Mouse (Mus musculus) B cell, adult 2 months (primary cell): ENCODE data around the gene Rbm19.

Source experiments
- DNase-seq, 2 experiments: peaks; one replicate each; pipeline ENCODE4 v3.0.0; 2022

Gene Rbm19

DNA sequence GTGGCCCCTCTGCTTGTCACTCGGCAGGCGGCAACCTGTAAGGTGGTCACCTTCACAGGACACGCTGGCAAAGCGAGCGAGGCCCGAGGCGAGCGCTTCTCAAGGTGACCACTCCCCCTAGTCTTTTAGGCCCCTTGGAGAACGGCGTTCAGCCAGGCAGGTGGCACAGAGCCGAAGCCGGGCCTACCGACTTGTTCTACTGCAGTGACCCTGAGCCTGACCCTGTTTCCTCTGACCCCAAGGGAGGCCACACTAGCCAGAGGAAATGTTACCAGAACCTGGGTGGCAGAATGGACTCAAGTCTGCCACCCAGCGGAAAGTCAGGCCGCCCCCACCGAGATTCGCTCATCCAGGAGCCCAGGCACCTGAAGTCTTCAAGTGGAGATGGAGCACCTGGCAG is 94.9 kb downstream of the Rbm19 start:
- peak; percentile 20 to 25 for DNase-seq

DNA sequence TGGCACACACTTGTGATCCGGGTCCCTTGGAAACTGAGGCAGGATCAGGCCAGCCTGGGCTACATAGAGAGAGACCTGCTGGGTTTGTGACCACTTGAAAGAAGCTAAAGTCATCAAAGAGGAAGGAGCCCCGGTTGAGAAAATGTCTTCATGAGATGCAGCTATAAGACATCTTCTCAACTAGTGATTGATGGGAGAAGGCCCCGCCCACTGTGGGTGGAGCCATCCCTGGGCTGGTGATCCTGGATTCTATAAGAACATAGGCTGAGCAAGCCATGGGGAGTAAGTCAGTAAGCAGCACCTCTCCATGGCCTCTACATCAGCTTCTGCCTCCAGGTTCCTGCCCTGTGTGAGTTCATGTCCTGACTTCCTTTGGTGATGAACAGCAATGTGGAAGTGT is 98.2 kb downstream of the Rbm19 start:
- no peak for DNase-seq

DNA sequence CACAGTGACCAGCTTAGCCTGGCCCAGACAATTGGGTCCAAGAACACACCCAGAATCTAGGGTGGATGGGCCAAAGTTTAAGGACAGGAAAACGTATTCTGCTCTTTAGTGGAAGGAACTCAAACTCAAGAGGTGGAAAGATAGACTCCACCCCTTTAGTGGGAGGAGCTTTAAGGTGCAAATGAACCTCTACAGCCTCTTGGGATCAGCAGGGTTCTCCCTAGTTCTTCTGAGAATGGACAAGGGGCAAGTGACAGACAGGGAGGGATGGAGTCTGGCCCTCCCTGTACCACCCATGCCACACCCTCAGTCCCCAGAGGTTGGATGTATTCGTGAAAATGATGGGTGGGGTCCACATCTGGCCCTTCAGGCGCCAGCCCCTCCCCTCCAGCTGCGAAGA is 105.0 kb downstream of the Rbm19 start:
- DNase-seq, result no peak

DNA sequence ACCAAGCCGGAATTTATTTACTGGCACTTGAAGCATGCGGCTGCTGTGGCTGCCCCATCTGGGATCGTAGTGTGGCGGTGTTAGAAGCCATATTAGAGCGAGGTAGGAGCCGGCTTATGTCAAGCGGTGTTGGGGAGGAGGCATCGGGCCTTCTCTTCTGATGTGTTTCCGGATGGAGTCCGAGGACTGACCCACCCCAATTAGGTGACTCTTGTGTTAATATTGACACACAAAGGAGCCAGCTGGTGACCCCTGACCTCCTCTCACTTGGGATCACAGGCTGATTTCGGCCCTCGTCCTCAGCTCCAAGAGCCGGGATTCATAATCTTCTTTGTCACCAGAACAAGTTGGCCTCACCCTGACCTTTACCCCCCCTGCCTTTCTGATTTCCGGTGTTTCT is 109.1 kb downstream of the Rbm19 start:
- DNase-seq, result no peak

DNA sequence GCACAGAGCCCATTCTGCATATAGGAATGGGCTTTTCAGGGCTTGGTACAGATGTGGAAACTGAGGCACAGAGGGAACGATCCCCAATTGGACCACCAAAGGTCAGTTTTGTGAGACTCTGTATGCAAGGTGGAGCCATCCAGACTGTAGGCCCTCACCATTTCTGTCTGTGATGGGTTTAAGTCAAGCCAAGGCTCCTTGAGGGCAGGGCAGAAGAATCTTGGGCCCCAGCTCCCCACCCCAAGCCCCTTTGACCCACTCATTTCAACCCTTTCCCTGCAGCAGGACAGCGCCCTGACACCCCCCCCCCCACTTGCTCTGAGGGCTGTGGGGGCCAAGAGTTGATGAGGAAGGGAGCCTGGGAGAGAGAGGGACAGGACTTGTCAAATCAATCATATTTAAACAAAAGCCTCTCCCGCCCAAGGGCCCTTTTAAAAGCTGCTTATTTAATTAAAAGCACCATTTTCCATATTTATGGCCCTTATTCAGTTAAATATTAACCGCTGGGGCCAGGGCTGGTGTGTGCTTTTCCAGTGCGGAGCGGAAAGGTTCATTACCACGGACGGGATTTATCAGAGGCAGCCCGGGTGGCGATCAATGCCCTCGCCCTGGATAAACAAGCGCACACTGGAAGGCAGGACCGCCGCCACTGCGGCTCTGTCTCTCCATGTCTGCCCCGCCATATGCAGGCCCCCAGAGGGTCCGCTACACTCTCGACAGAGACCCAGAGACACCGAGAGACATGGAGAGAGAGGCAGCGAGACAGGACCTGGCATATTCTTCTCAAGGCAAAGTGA is 112.5 kb downstream of the Rbm19 start:
- no peak for DNase-seq

DNA sequence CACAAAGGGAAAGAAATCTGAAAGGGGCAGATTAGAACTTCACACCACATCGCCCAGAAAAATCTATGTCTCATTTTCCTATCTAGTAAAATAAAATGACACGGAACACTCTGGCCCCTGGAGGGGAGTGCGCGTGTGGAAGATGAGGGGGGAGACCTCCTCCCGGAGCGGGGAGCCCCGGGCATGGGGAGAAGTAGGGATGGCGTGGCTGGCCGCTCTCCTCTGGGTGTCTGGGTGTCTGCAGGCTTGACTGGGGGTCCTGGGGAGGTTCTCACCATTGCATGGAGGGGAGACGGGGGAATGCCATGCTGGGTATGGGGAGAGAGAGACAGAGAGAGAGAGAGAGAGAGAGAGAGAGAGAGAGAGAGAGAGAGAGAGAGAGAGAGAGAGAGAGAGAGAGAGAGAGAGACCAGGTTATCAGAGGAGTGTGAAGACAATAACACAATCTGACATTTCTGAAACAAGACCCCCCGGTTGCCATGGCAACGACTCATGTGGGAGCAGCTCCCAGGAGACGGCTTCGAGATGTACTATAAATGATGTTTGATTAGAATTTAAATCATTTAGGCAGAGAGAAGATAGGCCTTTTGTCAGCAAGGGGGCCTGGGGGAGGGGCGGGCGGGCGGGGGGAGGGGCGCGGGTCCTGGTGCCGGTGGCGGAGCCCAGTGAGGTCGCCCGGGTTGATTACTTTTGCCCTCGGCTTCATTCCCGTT is 115.3 kb downstream of the Rbm19 start:
- DNase-seq, result no peak

DNA sequence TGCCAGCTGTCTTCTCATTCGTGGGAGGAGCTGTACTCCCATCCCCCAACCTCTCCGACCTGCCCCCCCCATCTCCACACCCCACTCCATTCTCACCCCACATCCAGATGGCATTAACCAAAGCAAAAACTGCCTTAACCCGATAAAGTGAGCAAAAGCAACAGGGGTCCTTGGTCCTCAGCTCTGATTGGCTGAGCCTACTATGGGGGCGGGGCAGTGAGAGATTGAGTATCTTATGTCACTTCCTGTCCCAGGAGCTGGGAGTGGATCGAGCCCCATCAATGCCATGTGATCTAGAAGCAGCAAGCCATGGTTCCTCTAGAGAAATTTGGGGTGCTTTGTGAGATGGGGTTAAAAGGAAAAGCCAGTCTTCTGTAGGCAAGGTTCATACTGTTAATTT is 118.9 kb downstream of the Rbm19 start:
- DNase-seq, result no peak

DNA sequence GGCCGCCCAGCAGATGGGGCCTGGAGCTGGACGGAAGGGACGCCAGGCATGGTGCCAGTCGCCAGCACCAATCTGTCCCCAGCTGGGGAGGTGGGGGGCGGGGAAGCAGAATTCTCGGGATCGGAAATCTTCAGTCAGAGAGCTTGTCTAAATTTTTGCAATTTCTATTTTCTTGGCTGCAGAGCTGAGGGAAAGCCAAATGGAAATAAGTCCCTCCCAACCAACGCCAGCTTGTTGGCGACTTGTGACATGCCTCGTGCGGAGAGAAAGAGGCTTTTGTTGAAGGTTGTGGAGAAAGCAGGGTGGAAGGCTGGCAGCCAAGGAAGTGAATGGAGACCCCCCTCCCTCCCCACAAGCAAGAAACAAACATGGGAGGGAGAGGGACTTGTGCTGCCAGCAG is 119.3 kb downstream of the Rbm19 start:
- no peak for DNase-seq

DNA sequence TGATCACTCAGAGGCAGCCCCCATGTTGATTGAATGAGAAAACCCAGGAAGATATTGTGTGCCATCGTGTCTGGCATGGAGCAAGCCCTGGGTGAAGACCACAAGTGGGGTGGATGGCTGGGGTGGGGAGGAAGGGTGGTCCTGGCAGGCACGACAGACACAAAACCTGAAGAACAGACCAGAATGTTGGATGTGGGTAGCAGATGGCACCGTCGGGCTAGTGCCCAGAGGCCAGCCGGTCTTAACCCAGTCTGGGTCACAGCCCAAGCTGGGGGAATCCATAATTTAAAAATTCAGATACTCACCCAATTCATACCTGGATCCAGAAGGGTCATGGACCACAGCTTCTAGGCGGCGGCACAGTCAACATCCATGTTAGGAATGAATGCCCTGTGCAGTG is 123.8 kb downstream of the Rbm19 start:
- no peak for DNase-seq

DNA sequence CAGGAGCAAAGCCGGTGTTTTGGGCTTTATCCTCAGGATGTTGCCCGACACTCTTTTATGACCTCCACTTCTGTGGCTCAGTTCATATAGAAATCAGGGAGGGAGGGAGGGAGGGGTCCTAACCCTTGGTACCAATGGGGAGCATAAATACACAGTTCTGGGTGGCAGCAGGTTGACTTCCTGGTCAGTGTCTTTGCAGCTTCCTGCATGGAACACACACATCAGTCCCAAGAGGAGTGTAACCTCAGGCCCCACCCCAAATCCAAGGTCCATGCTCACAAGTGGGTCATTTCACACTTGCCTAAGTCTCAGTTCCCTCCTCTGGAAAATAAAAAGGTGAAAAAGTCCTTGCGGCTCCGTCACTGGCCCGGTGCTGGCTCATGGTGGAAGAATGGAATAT is 129.1 kb downstream of the Rbm19 start:
- DNase-seq, result no peak
